Mouse (Mus musculus): ENCODE data around the gene Nsrp1. TPM values are rescaled to one million over a fixed set of nuclear protein-coding genes. Genes with fewer than 3 reads are reported as not detected.

Nsrp1 gene
- total RNA-seq, 2 experiments from 2014 or later = 15.2 to 15.8 TPM

GRCm38 (mm10) chr11:76997916-76998704 lies 80.1 kb downstream of the Nsrp1 start, which contains the start of gene Slc6a4:
TSS of gene Slc6a4 (plus strand) at chr11:76998603.
- intact Hi-C loops (cut with DNase I) = loop anchor here (5.0 kb wide), 2 partner anchors 79 to 94 kb away; partner anchors contain the start of gene Nsrp1

DNA sequence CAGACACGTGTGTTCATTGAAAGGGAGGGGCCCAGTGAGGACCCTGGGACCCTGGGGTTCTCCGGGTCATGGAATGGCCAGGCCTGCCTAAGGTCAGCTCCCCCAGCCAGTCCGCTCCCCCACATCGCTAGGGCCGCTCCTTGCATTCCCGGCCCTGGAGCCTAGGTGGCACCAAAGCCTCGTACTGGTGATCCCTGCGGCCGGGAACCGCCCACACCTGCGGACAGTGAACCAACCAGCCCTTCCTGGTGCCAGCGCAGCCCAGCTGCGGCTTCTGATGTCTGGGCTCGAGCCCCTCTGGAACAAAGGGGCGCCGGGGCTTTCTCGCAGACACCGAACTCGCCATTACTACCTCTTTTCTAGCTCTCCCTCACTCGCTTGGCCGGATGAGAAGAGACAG lies 80.9 kb downstream of the Nsrp1 start:
- peak; percentile 33 to 81 for DNase-seq (ENCODE audit: extremely low spot score in 1 of 2, low spot score in 2 of 2)
- intact Hi-C loops (cut with DNase I) = loop anchor here (5.0 kb wide), 2 partner anchors 80 to 95 kb away; partner anchors contain the start of gene Nsrp1

More at GRCm38 (mm10) chr11:76997916-76998704, 80.1 kb downstream of the Nsrp1 start, which contains the start of gene Slc6a4:
- no peak for DNase-seq (ENCODE audit: extremely low spot score in 1 of 2, low spot score in 2 of 2)

DNA sequence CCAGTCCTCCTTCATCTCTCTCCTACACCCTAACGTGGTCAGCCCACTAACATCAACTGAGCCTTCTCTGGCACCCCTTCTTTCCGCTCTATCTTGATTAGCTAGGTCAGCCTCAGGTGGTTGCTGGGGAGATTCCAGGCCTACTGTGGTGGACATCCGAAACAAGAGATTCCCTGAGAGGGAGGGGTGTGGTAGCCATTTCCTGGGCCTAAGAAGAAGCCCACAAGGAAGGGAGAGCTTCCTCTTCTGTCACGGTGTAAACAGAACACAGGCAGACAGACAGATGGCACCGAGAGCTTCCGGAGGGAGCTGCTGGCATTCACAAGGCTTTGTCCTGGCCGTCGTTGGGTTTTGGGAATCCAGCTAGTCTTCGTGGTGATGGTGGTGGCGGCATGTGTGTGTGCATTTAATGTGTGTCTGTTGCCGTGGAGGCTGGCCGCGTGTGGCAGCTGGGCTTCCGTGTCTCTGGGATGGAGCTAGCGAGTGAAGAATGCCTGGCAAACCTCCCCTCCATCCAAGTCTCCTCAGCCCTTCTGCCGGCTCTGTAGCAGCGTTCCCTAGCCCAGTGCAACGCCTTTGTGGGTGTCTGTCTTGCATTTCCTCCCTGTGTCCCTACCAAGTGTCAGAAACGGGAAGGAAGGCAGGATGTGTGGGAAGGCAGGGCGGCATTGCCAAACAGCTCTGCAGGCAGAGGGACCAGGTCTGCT lies 82.1 kb downstream of the Nsrp1 start:
- DNase-seq (ENCODE audit: extremely low spot score in 1 of 2, low spot score in 2 of 2) = peak in 1 of 2 experiments; percentile 30
- intact Hi-C loops (cut with DNase I) = loop anchor here (5.0 kb wide), 2 partner anchors 81 to 96 kb away; partner anchors contain the start of gene Nsrp1

Small RNAs within 50 kb of the gene (microRNA-seq; reads per million reads assigned to microRNA genes)
- gene Mir423 = 3,125 reads per million, percentile 87 among the genes with 10 or more reads in this experiment

Other genes starting within 250 kb of the Nsrp1 start
- gene Cpd, start 231.4 kb downstream of the Nsrp1 start, total RNA-seq (2021) = 10 to 100 TPM; 70.3 to 75.0 TPM
- gene Tmigd1, start 176.3 kb downstream of the Nsrp1 start, total RNA-seq (2021) = not detected
- 10 to 100 TPM; 89.0 to 90.1 TPM for gene Blmh, start 153.6 kb downstream of the Nsrp1 start, total RNA-seq (2021)
- 1 to 10 TPM in 1 of 2 experiments, under 1 TPM in 1; 0.66 to 1.1 TPM for gene Slc6a4, start 79.8 kb downstream of the Nsrp1 start, total RNA-seq (2021)
- 1 to 10 TPM; 2.1 to 2.2 TPM for gene Efcab5, start 110.5 kb upstream of the Nsrp1 start, total RNA-seq (2021)
- gene Ssh2, start 137.9 kb upstream of the Nsrp1 start, total RNA-seq (2021) = 10 to 100 TPM; 46.9 to 49.6 TPM